Mouse (Mus musculus) testis, postnatal 14 days (tissue): ENCODE data around the gene Hist1h3a.
A peak's percentile ranks its signal among the peaks of the same experiment; 100 is the strongest.
"Not testable (repeated sequence)": the region's sequence is repeated elsewhere in the genome, so short reads cannot be mapped to it uniquely, and the experiment has no call there.

ENCODE experiments used
- DNase-seq: peaks from one replicate; pipeline ENCODE4 v3.0.0; 2021; ENCODE audit warnings: low spot score

Gene Hist1h3a

DNA sequence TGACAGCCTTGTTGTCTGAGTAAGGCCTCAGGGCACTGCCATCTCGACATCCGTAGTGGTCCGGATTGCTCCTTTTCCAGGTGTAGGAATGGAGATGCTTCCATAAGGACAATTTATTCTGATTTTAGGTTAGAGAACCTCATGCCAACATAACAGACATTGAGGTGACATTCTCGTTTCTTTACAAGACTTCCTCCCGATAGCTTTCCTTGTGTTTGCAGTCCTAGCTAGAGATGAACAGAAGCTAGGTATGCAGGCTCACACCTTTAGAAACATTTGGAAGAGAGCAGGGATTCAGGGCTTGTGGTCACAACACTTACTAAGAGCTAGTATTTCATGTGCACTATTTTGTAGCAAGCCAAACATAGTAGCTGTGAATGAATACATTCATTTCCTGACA is 19.0 kb downstream of the Hist1h3a start:
- no peak for DNase-seq

DNA sequence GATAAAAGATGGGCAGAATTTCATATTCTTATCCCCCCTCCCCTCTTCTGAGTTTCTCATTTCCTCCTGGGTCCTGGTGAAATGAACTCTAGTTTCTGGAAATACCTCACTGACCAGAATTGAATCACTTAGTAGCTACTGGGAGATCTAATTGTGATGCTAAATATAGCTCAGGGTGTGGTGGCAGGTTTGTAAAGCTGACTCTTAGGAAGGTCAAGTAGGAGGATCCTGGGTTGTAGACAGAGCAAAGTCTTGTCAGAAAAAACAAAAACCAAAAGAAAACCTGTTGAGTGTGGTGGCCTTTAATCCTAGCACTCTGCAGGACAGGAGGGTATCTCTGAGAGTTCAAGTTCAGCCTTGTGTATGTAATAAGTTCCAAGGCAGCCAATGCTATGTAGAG is 20.2 kb downstream of the Hist1h3a start:
- DNase-seq: no peak

DNA sequence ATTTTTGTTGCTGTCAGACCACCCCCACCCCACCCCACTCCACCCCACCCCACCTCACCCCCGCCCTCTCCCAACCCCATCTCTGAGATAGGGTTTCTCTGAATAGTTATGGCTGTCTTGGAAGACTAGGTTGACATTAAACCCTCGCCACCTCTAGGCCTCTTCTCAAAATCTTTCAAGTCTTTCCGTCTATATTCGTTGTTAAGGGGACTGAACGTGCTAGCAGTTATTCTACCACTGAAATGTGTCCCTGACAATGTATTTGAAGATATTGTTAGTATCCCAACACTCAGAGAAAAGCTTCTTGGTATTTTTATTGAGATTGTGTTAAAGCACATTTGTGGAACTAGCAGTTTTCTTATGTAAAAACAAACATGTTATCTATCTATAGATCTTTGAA is 21.3 kb downstream of the Hist1h3a start:
- DNase-seq: no peak

DNA sequence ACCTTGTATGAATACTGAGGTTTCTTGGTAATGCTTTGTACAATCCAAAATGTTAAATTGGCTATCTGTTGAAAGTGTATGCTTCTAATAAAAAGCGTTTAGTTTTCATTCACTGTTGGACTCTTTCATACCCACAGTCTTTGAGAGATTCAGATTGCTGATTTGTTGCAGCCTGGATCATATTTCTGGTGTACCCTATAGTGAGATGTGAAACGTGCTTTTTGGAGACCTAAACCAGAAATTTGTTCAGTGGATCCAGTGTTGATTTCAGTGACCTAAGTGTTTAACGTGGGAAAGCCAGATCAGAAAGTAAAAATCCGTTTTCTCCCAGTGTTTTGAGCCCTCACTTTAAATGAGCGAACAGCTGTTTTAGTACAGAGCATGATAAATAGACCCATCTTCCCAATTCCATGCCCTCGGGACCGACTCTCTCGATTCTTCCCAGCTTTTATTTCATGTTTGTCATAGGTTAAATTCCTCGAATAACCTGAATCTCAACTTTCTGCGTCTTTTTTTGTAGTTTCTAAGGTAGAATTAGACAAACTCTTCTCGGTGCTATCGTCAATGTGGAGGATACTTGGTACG is 21.8 kb downstream of the Hist1h3a start:
- DNase-seq: no peak

DNA sequence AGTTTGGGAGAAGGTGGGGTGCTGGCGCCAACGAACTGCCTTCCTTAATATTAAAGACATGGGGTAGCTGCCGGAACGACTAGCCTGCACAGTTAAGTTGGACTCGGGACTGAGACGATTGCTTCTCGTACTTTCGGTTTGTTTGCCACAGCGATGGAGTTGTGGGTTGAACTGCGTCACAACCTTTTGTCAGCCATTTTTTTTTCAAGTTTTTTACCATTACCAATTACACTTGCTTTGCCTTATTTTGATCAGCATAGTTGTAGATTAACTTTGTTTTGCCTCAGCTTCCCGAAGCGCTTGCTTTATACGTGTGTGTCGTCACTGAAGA is 22.3 kb downstream of the Hist1h3a start:
- no peak for DNase-seq

DNA sequence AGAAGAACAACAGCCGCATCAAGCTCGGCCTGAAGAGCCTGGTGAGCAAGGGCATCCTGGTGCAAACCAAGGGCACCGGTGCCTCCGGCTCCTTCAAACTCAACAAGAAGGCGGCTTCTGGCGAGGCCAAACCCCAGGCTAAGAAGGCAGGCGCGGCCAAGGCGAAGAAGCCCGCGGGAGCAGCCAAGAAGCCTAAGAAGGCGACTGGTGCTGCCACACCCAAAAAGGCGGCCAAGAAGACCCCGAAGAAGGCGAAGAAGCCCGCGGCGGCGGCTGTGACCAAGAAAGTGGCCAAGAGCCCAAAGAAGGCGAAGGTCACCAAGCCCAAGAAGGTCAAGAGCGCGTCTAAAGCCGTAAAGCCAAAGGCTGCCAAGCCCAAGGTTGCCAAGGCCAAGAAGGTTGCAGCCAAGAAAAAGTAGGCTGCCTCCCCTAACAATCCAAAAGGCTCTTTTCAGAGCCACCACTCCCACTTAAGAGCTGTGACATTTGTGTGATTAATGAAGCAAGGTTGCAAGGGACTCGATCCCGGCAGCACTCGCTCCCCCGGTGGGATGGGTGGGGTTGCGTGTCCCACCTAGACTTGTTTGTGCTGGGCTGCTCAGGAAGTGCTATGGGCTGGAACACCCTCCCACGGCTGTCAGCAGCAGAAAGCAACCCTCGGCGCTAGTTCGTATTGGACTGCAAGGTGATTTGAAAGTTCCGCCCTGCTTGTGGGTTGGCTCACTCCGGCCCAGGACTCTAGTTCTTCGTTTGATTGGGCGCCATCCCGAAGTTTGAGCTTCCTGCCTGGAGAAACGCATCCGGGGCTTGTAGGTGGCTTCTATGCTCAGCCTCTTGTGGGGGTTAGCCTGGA is 22.9 kb downstream of the Hist1h3a start:
- DNase-seq: peak; percentile 93

DNA sequence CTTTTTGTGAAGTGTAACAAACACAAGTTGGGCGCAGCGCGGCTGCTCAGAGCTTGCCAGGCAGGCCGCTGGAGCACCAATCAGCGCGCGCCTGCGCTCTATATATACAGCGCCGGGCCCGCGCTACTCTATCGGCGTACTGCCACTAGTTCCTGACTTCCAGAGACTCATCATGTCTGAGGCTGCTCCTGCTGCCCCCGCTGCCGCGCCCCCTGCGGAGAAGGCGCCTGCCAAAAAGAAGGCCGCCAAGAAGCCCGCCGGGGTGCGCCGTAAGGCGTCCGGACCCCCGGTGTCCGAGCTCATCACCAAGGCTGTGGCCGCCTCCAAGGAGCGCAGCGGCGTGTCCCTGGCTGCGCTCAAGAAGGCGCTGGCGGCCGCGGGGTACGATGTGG is 23.5 kb downstream of the Hist1h3a start, which contains the start of gene Hist1h1c:
Gene Hist1h1c, plus strand, starts transcription at position 132 of the 392 bp plus-strand sequence.
- DNase-seq: peak; percentile 96

DNA sequence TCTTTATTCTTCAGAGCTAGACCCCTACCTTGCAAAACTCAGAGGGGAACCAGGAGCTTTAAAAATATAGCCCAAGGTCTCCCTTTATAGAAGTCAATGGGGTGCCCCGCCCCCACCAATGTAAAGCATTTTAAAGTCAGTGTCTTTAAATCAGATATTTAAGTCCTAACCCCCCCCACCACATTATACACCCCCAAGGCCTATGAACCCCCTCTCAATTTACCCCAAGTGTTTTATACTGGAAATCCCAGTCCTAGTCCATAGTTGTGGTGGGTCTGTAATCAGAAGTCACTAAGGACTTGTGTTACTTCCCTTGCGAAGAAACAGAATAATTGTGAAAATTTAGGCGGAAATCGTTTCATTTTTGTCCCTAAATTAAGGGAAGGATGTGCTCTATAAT is 24.1 kb downstream of the Hist1h3a start:
- DNase-seq: no peak

DNA sequence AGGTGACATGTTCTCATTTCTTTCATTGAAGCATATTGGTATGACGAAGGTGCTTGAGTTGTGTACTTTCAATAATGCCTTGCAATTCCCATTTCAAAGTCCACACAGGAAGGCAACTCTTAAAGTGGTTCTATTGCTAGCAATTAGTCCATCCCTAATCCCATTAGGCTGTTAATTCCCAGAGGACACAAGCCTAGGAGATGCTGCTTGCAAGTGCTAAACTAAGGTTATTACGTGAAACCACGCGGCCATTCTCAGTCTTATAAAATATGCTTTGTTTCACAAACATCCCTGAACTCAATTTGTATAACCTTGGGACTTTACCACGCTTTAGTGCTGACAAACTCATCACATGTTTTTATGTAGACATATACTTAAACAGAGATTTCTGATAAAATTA is 25.1 kb downstream of the Hist1h3a start:
- no peak for DNase-seq

DNA sequence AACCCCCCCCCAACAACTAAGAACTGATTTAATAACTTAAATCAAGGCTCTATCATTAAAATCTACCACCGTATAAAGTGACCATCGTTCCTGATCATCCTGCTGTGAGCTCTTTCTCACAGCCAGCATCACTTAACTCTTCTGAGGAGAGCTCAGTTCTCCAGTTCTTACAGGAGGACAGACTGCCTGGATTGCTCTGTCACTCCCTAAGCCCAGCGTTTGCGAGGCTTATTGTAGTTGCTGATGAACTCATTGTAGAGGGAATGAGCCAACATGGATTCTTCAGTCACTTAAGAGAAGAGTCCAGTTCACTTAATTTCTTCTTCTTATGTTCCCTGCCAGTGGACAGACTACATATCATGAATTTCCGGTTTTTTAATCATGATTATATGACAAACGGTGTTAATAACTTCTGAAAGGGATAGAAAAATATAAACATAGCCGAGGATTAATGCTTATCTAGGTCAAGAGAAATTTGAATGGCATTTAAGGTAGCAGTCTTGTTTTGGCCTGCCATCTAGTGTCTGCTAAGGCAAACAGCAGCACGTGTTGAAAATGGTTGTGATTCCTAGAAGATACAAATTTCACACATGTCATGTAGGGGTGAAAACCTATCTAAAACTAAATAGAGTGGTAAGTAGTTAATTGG is 29.9 kb downstream of the Hist1h3a start:
- DNase-seq: no peak

DNA sequence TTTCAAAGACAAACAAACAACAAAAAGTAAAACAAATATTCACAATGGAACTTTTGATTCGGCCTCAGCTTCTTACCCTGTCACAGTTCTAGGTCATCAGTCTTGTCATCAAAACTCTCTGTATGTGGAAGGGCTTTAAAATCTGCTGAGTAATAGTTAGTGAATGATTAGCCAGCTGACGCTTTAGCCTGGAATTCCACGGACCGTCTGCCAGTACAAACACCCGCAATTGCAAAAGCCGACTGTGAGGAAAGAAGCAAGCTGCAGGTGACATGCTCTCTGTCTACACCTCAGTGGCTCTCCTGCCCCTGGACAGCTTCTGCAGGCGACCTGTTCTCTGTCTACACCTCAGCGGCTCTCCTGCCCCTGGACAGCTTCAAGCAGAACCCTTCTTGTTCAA is 31.7 kb downstream of the Hist1h3a start:
- no peak for DNase-seq

DNA sequence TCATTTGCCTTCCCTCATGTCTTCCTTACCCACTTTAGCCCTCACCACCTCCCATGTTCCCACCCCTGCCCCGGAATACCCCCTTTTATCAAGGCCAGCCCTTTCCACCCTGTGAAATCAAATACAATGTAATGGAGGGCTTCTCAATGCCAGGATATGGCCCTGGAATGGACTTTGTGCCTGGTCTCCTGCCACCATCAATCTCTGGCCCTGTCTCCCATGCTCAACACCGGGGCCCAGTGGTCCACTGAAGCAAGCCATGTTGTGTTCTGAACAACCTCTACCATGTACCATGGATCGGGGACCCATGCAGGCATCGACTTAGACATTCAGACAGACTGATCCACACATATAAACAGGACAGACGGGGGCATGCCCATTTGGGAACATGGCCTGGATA is 32.5 kb downstream of the Hist1h3a start:
- DNase-seq: no peak

DNA sequence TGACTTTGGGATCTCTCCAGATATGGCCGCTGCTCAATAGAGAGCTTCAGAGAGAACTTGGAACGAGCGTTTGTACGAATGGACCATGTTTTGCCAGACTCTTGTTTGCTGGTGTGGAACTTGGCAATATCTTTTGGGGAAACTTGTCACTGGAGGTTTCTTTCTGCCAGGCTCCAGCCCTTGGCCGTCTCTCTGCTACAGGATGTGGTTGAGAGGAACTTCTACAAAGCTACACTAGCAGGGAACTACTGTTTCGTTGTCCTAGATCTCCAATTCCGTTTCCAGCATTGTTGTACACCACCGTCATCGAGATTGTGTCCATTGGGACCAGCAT is 33.0 kb downstream of the Hist1h3a start:
- no peak for DNase-seq

DNA sequence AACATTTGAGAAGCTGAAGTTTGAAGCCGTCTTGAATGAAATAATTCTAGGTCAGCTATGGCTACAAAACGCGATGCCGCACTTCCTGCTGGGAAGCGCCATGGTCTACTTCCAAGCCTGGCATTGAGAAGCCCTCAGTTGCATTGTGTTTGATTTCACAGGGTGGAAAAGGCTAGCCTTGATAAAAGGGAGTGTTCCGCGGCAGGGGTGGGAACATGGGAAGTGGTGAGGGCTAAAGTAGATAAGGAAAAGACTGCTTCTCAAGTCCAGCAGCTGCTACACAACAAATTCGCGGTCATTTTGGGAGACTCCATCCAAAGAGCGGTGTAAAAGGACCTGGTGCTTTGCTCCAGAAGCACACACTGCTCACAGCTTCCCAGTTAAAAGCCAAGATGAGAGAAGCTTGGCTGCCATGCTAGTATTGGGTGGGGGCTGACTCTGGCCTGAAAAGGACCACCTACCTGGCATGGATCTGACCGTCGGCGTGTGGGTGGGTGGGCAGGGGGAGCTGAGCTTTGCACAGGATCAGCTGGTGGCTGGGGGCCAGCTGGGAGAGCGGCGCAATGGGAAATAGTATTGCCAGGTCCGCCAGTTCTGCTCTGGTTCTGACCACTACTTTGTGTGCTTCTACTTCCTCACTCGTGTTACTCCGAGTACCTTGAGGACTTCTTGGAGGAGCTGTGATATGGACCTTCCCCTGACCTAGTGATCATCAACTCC is 33.6 kb downstream of the Hist1h3a start:
- no peak for DNase-seq

DNA sequence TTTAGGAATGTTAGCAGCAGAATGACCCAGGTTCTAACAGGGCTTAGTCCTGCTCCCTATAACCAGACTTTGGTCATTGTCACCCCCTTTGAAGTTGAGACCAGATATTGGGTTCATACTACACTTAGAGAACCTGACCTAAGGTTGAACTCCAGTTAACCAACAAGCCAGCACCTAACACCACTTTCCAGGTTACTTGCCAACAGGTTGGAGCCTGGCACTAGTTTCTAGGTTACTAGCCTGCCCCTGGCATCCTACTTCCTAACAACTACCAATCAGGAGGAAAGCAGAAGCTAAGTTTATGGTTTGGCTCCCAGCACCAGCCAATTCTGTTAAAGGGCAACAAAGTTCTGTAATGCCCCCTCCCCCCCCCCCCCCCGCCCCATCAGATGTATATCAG is 37.0 kb downstream of the Hist1h3a start:
- no peak for DNase-seq

DNA sequence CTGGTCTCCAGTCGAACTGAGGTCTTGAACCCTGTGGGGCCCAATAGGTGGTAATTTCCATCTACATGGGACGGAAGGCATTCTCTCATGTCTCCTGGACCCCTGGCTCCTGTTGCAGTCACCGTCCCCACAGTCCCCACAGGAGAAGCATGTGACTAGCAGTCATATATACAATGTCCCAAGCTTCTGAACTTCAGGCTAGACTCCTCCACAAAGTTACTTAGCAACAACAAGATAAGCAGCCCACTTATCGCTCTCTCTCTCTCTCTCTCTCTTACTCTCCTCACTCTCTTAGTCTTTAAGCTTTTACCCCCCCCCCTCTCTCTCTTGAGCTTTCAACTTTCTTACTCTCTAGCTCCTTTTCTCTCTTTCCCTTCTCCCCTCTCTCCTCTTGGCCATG is 37.9 kb downstream of the Hist1h3a start:
- DNase-seq: no peak

DNA sequence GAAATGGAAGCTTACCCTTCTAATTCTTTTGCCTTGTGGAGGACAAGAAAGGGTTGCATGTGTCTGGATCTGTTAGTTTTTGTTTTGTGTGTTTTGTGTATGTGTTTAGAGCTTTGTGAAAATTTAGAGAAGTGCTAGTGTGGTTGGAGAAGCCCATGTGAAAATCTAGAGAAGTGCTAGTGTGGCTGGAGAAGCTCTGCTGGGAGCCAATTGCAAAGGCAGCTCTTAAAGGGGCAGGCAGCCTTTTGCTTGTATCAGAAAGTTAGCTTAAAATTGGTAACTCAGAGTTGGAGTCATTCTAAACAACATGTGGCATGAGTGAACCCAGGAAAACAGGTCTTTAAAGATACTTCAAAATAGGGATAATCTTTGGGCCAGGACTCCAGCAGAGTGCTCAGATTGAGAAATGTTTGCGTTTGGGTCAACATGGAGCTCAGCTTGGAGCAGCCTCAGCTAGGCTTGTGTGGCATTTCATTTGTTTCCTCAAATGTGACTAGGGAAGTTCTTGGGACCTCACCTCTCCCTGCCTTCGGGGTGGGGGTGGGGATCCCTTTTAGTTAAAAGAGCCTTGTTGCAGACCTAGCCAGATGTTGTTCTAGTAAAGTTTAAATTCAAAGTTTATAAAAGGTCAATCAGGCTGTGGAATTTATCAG is 44.5 kb downstream of the Hist1h3a start:
- not testable (repeated sequence) for DNase-seq

DNA sequence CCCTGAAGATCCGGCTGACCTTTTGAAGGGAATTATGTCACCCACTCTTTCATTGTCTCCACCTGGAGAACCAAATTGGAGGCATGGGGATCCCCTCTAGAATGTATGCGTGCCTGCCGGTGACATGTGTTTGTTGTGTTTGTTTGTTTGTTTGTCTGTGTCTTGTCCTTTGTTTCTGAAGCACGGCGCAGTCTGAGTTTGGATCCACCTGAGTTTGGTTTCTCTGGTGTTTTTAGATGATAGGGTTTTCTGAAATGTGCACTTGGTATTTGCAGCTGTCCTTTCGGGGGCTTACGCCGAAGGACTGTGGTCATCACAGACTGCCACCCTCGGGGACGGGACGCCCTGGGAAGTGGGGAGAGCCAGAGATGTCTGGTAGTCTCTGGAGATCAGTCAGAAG is 45.0 kb downstream of the Hist1h3a start:
- DNase-seq: no peak

DNA sequence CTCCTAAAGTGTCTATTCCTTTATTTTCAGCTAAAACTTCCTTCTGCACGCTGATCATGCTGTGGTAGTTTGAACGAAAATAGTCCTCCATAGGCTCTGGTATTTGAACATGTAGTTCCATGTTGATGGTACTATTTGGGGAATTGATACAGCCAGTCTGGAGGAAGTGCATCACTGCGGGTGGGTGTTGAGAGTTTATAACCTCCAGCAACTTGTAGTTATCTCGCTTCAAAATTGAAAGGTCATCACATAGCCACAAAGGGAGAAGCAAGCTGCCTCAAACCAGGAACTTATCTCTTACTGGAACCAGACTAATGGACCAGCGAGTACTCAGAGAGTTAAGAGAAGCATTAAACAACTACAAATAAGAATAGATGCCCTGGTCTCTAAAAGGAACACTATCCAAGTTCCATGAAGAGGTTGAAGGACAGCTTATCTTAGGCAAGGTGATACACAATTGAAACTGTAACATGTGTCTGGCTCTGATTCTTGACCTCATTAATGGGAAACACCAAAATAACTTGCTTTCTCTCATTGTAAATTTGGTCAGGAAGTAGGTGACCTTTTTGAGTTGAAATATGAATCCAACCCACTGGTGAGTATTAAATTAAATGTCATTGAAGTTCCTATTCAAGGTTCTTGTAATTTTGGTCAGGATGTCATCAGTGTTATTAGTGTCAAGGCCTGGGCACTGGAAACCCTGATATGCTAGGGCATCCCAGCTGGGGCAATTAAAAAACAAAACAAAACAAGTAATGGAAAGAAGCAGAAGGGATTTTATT is 45.7 kb downstream of the Hist1h3a start:
- no peak for DNase-seq
